8 mouse cellular contexts compared by ENCODE assay signal in genomic region chr4:108832916-108833827, GRCm38 (mm10). TPM values are rescaled to one million over a fixed set of nuclear protein-coding genes. Genes with fewer than 3 reads are reported as not detected.
DNase-seq lines count a peak whose midpoint lies in the region; ATAC-seq and TF ChIP-seq lines count a peak whose summit lies in the region.

Gene Btf3l4 (minus strand): TSS chr4:108833614.

- peak within 1 kb of the TSS; percentile 97 for H3K4me3 ChIP-seq in ES-Bruce4 (ENCODE audit: low read depth, low read length)
- H3K4me3 ChIP-seq in forebrain, embryonic 14.5 days (ENCODE audit: low read depth, low read length): peak within 1 kb of the TSS; percentile 94
- peak within 1 kb of the TSS; percentile 74 for H3K4me3 ChIP-seq in neural tube, embryonic 15.5 days (replicated peaks)

- peak; percentile 98 for DNase-seq in forebrain, embryonic 14.5 days (ENCODE audit: low spot score)
- DNase-seq in heart, postnatal 14 days: peak; percentile 91
- DNase-seq in layer of hippocampus, adult 11-12 months (ENCODE audit: low spot score): peak; percentile 90
- peak; percentile 91 to 92 for DNase-seq in lung, adult 18-20 months
- DNase-seq in testis, postnatal 14 days (ENCODE audit: low spot score): peak; percentile 92

- no peak for TF ChIP-seq CTCF in ES-Bruce4 (IDR thresholded peaks at IDR 0.05; ENCODE audit: low read depth, low read length)

- under 1% methylated on average over 50 of the region's 73 CpGs for WGBS in forebrain, embryonic 14.5 days
- WGBS in neural tube, embryonic 15.5 days: 0% methylated on average over 64 of the region's 73 CpGs

- no peaks in the 10 kb centered on the region for H3K9me3 ChIP-seq in ES-Bruce4 (replicated peaks; ENCODE audit: control insufficient read depth, insufficient read depth, low read length, poor library complexity, severe bottlenecking)
- H3K9me3 ChIP-seq in forebrain, embryonic 14.5 days (replicated peaks; ENCODE audit: control insufficient read depth, low read length): no peaks in the 10 kb centered on the region
- H3K9me3 ChIP-seq in neural tube, embryonic 15.5 days (replicated peaks): no peaks in the 10 kb centered on the region

- H3K4me2 ChIP-seq in forebrain, embryonic 14.5 days (ENCODE audit: low read length): peak within 1 kb of the TSS; percentile 67
- H3K4me2 ChIP-seq in neural tube, embryonic 15.5 days: peak within 1 kb of the TSS; percentile 66

- peaks cover 10% of the 10 kb centered on the region for H3K36me3 ChIP-seq in ES-Bruce4 (ENCODE audit: control insufficient read depth, insufficient read depth, low read length, poor library complexity, severe bottlenecking)
- H3K36me3 ChIP-seq in forebrain, embryonic 14.5 days (ENCODE audit: control insufficient read depth, insufficient read depth, low read length): peaks cover 18% of the 10 kb centered on the region
- peaks cover 11% of the 10 kb centered on the region for H3K36me3 ChIP-seq in neural tube, embryonic 15.5 days

- TF ChIP-seq EP300 in ES-Bruce4 (IDR thresholded peaks at IDR 0.05; ENCODE audit: insufficient read depth, low read depth, low read length): no peak

- ATAC-seq in cerebellum, adult (ENCODE audit: insufficient number of reproducible peaks, low FRiP score, low TSS enrichment): peak; percentile 86
- peak; percentile 96 for ATAC-seq in forebrain, embryonic 14.5 days
- ATAC-seq in neural tube, embryonic 15.5 days (ENCODE audit: low FRiP score): peak; percentile 96

- intact Hi-C loops in heart, postnatal 14 days (cut with DNase I): loop anchor here (5.0 kb wide), 1 partner anchor 51 kb away; the partner anchor contains the start of gene Zfyve9

- TF ChIP-seq POLR2A in ES-Bruce4 (IDR thresholded peaks at IDR 0.05; ENCODE audit: insufficient read depth, low read length): no peak

- H3K4me1 ChIP-seq in ES-Bruce4 (ENCODE audit: control insufficient read depth, insufficient read depth, low read length): no peaks in the 10 kb centered on the region
- peaks cover 30% of the 10 kb centered on the region for H3K4me1 ChIP-seq in forebrain, embryonic 14.5 days (ENCODE audit: control insufficient read depth, insufficient read depth, low read length)
- H3K4me1 ChIP-seq in neural tube, embryonic 15.5 days: peaks cover 43% of the 10 kb centered on the region

- peak within 1 kb of the TSS; percentile 97 for H3K27ac ChIP-seq in ES-Bruce4 (ENCODE audit: insufficient read depth, low read length)
- H3K27ac ChIP-seq in forebrain, embryonic 14.5 days (ENCODE audit: low read depth, low read length): peak within 1 kb of the TSS; percentile 96
- H3K27ac ChIP-seq in neural tube, embryonic 15.5 days (replicated peaks): peak within 1 kb of the TSS; percentile 99

- no peaks in the 10 kb centered on the region for H3K27me3 ChIP-seq in ES-Bruce4 (ENCODE audit: control insufficient read depth, insufficient read depth, low read length, poor library complexity, severe bottlenecking)
- H3K27me3 ChIP-seq in forebrain, embryonic 14.5 days (replicated peaks; ENCODE audit: control insufficient read depth, insufficient read depth, low read length): no peaks in the 10 kb centered on the region
- H3K27me3 ChIP-seq in neural tube, embryonic 15.5 days (replicated peaks): no peaks in the 10 kb centered on the region

- H3K9ac ChIP-seq in ES-Bruce4 (ENCODE audit: low read depth, poor library complexity, severe bottlenecking): peak within 1 kb of the TSS; percentile 95
- peak within 1 kb of the TSS; percentile 100 for H3K9ac ChIP-seq in forebrain, embryonic 14.5 days (ENCODE audit: low read length)
- H3K9ac ChIP-seq in neural tube, embryonic 15.5 days (replicated peaks): peak within 1 kb of the TSS; percentile 96

RNA-seq across cellular contexts. Expression of gene Btf3l4, which starts in this region (rescaled TPM):
- polyA plus RNA-seq in ES-Bruce4 (2011; ENCODE audit: insufficient read depth, insufficient read length, low read depth, missing spikeins): 152 and 155 TPM in 2 replicates
- 257 and 287 TPM in 2 replicates for polyA plus RNA-seq in forebrain, embryonic 14.5 days (2014; fragmentation: Nextera tagmentation; extraction: Ambion mirVana)
- total RNA-seq in heart, postnatal 14 days (2021): 10 to 100 TPM; 75.5 to 84.6 TPM
- 150 and 152 TPM in 2 replicates for polyA plus RNA-seq in neural tube, embryonic 15.5 days (2015; fragmentation: Nextera tagmentation; extraction: Ambion mirVana)

Comparison
In these comparisons a context has a peak if more than half of its experiments do, and no peak if none do; other contexts are left out.
1. Peak in every context shown above with its lines: DNase-seq, ATAC-seq, H3K4me3 ChIP-seq and H3K27ac ChIP-seq.